Mouse (Mus musculus): ENCODE measurements around the gene Akap6.

GRCm38 (mm10) chr12:52828944-52829736 is 130.0 kb downstream of the Akap6 start:
- TF ChIP-seq POLR2A (IDR thresholded peaks at IDR 0.05; ENCODE audit: borderline replicate concordance, extremely low read depth, insufficient read depth, insufficient read length, poor library complexity, severe bottlenecking) (no peak), CTCF (IDR thresholded peaks at IDR 0.05; ENCODE audit: borderline replicate concordance, extremely low read depth, insufficient read depth, insufficient read length) (no peak)
